Mouse (Mus musculus) heart, embryonic 11.5 days (tissue): ENCODE data around the gene Tlr9. TPM values are rescaled to one million over a fixed set of nuclear protein-coding genes. Genes with fewer than 3 reads are reported as not detected.

Experiments used
- ATAC-seq: fragments of 200-750 bp; cut with Nextera tagmentation; replicated peaks from 2 replicates; pipeline ENCODE4 v1.8.0; 2017; ENCODE audit warnings: moderate library complexity; ENCODE audit not compliant: insufficient number of reproducible peaks, low FRiP score, low TSS enrichment
- H3K27ac ChIP-seq: fragments of 300-500 bp; sonication (generic); 2 replicates; pipeline ENCODE4 v1.5.1; 2014; ENCODE audit warnings: mild to moderate bottlenecking, low read depth, low read length
- H3K27me3 ChIP-seq: fragments of 300-500 bp; sonication (generic); 2 replicates; pipeline ENCODE4 v1.6.1; 2014; ENCODE audit warnings: mild to moderate bottlenecking, low read length, mixed read lengths; ENCODE audit not compliant: control insufficient read depth, insufficient read depth
- H3K36me3 ChIP-seq: fragments of 300-500 bp; sonication (generic); 2 replicates; pipeline ENCODE4 v1.6.1; 2014; ENCODE audit warnings: mild to moderate bottlenecking, low read length, moderate library complexity, mixed read lengths; ENCODE audit not compliant: control insufficient read depth, insufficient read depth
- H3K4me1 ChIP-seq: fragments of 300-500 bp; sonication (generic); 2 replicates; pipeline ENCODE4 v1.6.1; 2014; ENCODE audit warnings: low read length; ENCODE audit not compliant: control insufficient read depth, insufficient read depth
- H3K4me2 ChIP-seq: fragments of 300-500 bp; sonication (generic); 2 replicates; pipeline ENCODE4 v1.6.1; 2014; ENCODE audit warnings: mild to moderate bottlenecking, moderate library complexity
- H3K4me3 ChIP-seq: fragments of 300-500 bp; sonication (generic); 2 replicates; pipeline ENCODE4 v1.5.1; 2014; ENCODE audit warnings: low read depth, low read length
- H3K9ac ChIP-seq: fragments of 300-500 bp; sonication (generic); 2 replicates; pipeline ENCODE4 v1.6.1; 2014; ENCODE audit warnings: mild to moderate bottlenecking, low read depth, low read length, moderate library complexity
- H3K9me3 ChIP-seq: fragments of 300-500 bp; sonication (generic); replicated peaks from 2 replicates; pipeline ENCODE4 v1.6.1; 2016; ENCODE audit warnings: low read length; ENCODE audit not compliant: control insufficient read depth
- WGBS: fragments of 180-500 bp; shearing (Covaris S2); extraction: QIAGEN DNeasy Blood & Tissue Kit; methylation state at CpG from one replicate; pipeline ENCODE4 v1.1.7; 2014; ENCODE audit not compliant: insufficient replicate concordance; 5-methylcytosine and 5-hydroxymethylcytosine counted together
- polyA plus RNA-seq: library from polyadenylated mRNA; unstranded; fragments of >200 nt; fragmentation: Nextera tagmentation; extraction: Ambion mirVana; gene quantifications from 2 replicates; pipeline ENCODE4 v1.2.1, GENCODE M21; 2014

The Tlr9 gene
- polyA plus RNA-seq, 1 experiment from 2014 or later = not detected

GRCm38 (mm10) chr9:106191355-106191754 lies 31.0 kb upstream of the Tlr9 start:
- H3K4me2 ChIP-seq = no peak overlapping the region
- H3K9me3 ChIP-seq = no peaks in the 10 kb centered on the region
- no peak overlapping the region for H3K9ac ChIP-seq
- no peaks in the 10 kb centered on the region for H3K27me3 ChIP-seq
- H3K4me1 ChIP-seq = no peaks in the 10 kb centered on the region
- peaks cover 49% of the 10 kb centered on the region for H3K36me3 ChIP-seq
- H3K4me3 ChIP-seq = no peak overlapping the region
- 89% methylated on average over 1 of the region's 1 CpGs for WGBS
- H3K27ac ChIP-seq = no peak overlapping the region
- no peak for ATAC-seq

- H3K4me2 ChIP-seq = no peak overlapping the region
- no peak overlapping the region for H3K9ac ChIP-seq
- ATAC-seq = no peak
- no peak overlapping the region for H3K27ac ChIP-seq
- peaks cover 46% of the 10 kb centered on the region for H3K36me3 ChIP-seq
- no peaks in the 10 kb centered on the region for H3K9me3 ChIP-seq
- WGBS = 94% methylated on average over 8 of the region's 8 CpGs
- no peaks in the 10 kb centered on the region for H3K4me1 ChIP-seq
- H3K27me3 ChIP-seq = no peaks in the 10 kb centered on the region
- no peak overlapping the region for H3K4me3 ChIP-seq
Measured at GRCm38 (mm10) chr9:106192024-106192423, 30.4 kb upstream of the Tlr9 start.

GRCm38 (mm10) chr9:106192998-106193397 lies 29.4 kb upstream of the Tlr9 start:
- Histone ChIP-seq H3K9me3 (no peaks in the 10 kb centered on the region), H3K4me2 (no peak overlapping the region), H3K27ac (no peak overlapping the region), H3K36me3 (peaks cover 38% of the 10 kb centered on the region), H3K4me1 (no peaks in the 10 kb centered on the region), H3K9ac (no peak overlapping the region), H3K27me3 (no peaks in the 10 kb centered on the region), H3K4me3 (no peak overlapping the region)
- 83% methylated on average over 1 of the region's 1 CpGs for WGBS
- no peak for ATAC-seq

- H3K27ac ChIP-seq = no peak overlapping the region
- ATAC-seq = no peak
- H3K36me3 ChIP-seq = peaks cover 30% of the 10 kb centered on the region
- H3K4me3 ChIP-seq = no peak overlapping the region
- no peaks in the 10 kb centered on the region for H3K9me3 ChIP-seq
- WGBS = 90% methylated on average over 8 of the region's 8 CpGs
- H3K9ac ChIP-seq = no peak overlapping the region
- H3K27me3 ChIP-seq = no peaks in the 10 kb centered on the region
- H3K4me2 ChIP-seq = no peak overlapping the region
- H3K4me1 ChIP-seq = peaks cover 5% of the 10 kb centered on the region; the same call in 1 of the 2 replicates
Measured at GRCm38 (mm10) chr9:106193930-106194807, 28.2 kb upstream of the Tlr9 start.

GRCm38 (mm10) chr9:106195693-106196092 lies 26.7 kb upstream of the Tlr9 start:
- Histone ChIP-seq H3K36me3 (peaks cover 17% of the 10 kb centered on the region), H3K4me3 (no peak overlapping the region), H3K27ac (no peak overlapping the region), H3K4me1 (peaks cover 14% of the 10 kb centered on the region), H3K9ac (no peak overlapping the region), H3K9me3 (no peaks in the 10 kb centered on the region), H3K4me2 (no peak overlapping the region), H3K27me3 (no peaks in the 10 kb centered on the region)
- no peak for ATAC-seq
- WGBS = 95% methylated on average over 8 of the region's 8 CpGs

- H3K4me3 ChIP-seq = no peak overlapping the region
- H3K9ac ChIP-seq = no peak overlapping the region
- H3K9me3 ChIP-seq = no peaks in the 10 kb centered on the region
- WGBS = 87% methylated on average over 3 of the region's 3 CpGs
- ATAC-seq = no peak
- peaks cover 15% of the 10 kb centered on the region for H3K4me1 ChIP-seq
- no peak overlapping the region for H3K27ac ChIP-seq
- no peaks in the 10 kb centered on the region for H3K27me3 ChIP-seq
- peaks cover 10% of the 10 kb centered on the region; the same call in 1 of the 2 replicates for H3K36me3 ChIP-seq
- H3K4me2 ChIP-seq = no peak overlapping the region
Measured at GRCm38 (mm10) chr9:106197081-106197713, 25.2 kb upstream of the Tlr9 start.

GRCm38 (mm10) chr9:106197732-106198131 lies 24.7 kb upstream of the Tlr9 start:
- Histone ChIP-seq H3K27ac (no peak overlapping the region), H3K9me3 (no peaks in the 10 kb centered on the region), H3K36me3 (peaks cover 8% of the 10 kb centered on the region; the same call in 1 of the 2 replicates), H3K4me1 (peaks cover 17% of the 10 kb centered on the region), H3K27me3 (no peaks in the 10 kb centered on the region), H3K9ac (no peak overlapping the region), H3K4me2 (no peak overlapping the region; the same call in 1 of the 2 replicates), H3K4me3 (no peak overlapping the region; the same call in 1 of the 2 replicates)
- 86% methylated on average over 9 of the region's 9 CpGs for WGBS
- no peak for ATAC-seq

- ATAC-seq = peak; percentile 78
- no peaks in the 10 kb centered on the region for H3K27me3 ChIP-seq
- H3K4me1 ChIP-seq = peaks cover 24% of the 10 kb centered on the region
- H3K36me3 ChIP-seq = peaks cover 8% of the 10 kb centered on the region; the same call in 1 of the 2 replicates
- H3K4me3 ChIP-seq = peak overlapping the region; percentile 72
- H3K27ac ChIP-seq = peak overlapping the region; percentile 50; the same call in 1 of the 2 replicates
- H3K9me3 ChIP-seq = no peaks in the 10 kb centered on the region
- peak overlapping the region; percentile 76 for H3K4me2 ChIP-seq
- H3K9ac ChIP-seq = peak overlapping the region; percentile 75
- WGBS = under 1% methylated on average over 51 of the region's 51 CpGs
Measured at GRCm38 (mm10) chr9:106198962-106199458, 23.4 kb upstream of the Tlr9 start.
